Mouse (Mus musculus) thymus, postnatal 14 days (tissue): ENCODE data around the gene Cpsf3.

Experiments used
- DNase-seq: peaks from one replicate; pipeline ENCODE4 v3.0.0; 2021

Cpsf3 gene

GRCm38 (mm10) chr12:21284761-21285441 lies at the start of gene Cpsf3:
Cpsf3 (plus strand) TSS chr12:21285391.
- no peak for DNase-seq

DNA sequence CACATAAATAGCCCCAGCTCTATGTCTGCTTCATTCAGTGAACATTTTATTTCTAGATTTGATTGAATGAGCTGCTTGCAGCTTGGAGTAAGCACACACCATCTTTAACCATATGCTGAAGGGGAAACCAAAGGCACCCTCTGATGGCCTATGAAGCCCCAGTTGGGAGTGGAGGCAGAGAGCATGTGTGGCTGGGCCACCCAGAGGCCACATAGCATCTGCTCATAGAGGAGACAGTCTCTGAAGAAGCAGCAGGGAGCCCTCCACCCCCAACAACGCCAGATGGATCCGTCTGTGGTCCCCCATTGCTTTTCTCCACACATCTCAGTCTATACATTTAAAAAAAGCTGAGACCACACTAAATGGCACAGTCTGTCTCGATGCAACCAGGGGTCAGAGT lies 43.2 kb upstream of the Cpsf3 start:
- DNase-seq: no peak

- no peak for DNase-seq
Observed at GRCm38 (mm10) chr12:21244375-21244960, 40.7 kb upstream of the Cpsf3 start.

- DNase-seq: no peak
Observed at GRCm38 (mm10) chr12:21247711-21248392, 37.3 kb upstream of the Cpsf3 start.

DNA sequence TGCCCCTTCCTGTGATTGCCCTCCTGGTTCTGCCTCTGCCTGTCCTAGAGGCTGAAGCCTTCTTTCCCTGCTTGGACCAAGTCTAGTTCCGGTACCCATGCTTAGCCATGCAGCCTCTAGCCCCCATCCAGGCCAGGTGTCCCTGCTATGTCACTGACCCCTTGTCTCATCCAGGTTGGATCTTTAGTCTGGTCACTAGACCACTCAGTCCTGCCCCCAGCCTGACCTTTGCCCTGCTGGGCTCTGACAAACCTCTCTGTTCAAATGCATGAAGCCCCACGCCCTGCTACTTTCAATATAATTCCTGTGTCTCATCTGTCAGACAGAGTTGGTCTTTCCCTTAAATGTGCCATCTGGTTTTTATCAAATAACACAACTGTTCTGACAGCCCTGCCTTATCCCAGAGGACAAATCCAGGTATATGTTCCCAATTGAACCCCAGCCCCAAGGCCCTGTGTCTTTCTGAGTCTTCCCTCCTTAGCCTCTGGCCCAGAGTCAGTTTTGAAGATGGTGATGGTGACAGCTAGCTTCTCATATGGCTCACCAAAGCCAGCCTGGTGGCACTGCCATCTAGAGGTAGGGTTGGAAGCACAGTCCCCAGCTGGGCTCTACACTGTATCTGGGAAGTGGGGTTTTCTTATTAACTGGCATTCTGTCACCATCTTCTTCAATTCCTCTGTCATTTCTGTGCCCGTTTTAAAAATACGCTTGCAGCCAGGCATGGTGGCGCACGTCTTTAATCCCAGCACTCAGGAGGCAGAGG lies 24.5 kb upstream of the Cpsf3 start:
- peak; percentile 40 for DNase-seq

DNA sequence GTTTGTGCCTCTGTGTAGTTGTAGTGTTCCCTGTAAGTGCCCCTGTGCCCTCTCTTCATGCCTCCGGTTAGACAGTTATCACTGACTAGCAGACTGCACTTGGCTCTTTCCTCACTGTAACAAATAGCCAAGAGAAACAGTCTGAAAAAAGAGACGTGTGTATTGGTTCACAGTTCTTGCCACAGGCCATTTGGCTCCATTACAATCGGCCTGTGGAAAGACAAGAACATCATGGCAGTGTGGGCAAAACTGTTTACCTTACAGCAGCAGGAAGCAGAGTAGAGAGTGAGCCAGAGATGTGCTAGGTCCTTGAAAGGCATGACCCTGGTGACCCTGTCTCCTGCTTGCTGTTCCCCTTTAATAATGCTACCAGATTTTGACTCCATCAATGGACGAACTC lies 23.7 kb upstream of the Cpsf3 start:
- no peak for DNase-seq

GRCm38 (mm10) chr12:21263256-21263655 lies 21.9 kb upstream of the Cpsf3 start:
- DNase-seq: no peak

DNA sequence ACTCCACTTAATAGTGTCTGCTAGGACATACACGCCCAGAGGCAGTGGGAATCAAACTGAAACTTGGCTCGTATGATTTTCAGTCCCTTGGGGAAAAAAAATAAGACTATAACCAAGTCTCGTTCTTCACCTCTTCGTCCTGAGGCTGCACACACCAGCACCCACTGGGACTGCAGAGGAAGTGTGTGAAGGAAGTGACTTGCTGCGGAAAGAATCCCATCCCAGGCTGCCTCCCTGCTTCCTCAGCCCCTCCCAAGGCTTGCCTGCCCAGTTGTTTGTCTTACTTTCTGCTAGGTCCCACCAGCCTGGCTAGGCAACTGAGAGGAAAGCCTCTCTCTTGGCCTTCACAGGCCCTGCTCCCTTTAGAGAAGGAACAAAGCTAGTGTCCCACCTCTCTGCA lies 20.9 kb upstream of the Cpsf3 start:
- DNase-seq: no peak

GRCm38 (mm10) chr12:21264970-21265369 lies 20.2 kb upstream of the Cpsf3 start:
- DNase-seq: no peak

DNA sequence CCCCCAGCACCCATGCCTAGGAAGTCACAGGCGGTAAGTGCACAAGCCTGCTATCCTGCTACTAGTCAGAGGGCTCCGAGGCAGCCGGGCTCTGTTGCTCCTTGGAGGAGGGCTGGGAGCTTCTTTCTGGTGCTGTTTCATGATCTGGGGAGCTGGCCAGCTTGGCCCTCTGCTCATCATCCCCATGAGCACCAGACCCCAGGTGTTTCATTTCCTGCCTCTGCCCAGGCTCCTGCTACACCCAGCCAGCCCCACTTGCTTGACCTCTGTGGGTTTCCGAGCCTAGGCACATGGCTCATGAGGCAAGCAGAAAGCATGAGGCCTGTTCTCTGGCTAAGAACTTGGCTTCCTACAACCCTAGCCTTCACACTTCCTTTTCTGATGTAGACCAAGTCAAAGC lies 19.7 kb upstream of the Cpsf3 start:
- DNase-seq: no peak

DNA sequence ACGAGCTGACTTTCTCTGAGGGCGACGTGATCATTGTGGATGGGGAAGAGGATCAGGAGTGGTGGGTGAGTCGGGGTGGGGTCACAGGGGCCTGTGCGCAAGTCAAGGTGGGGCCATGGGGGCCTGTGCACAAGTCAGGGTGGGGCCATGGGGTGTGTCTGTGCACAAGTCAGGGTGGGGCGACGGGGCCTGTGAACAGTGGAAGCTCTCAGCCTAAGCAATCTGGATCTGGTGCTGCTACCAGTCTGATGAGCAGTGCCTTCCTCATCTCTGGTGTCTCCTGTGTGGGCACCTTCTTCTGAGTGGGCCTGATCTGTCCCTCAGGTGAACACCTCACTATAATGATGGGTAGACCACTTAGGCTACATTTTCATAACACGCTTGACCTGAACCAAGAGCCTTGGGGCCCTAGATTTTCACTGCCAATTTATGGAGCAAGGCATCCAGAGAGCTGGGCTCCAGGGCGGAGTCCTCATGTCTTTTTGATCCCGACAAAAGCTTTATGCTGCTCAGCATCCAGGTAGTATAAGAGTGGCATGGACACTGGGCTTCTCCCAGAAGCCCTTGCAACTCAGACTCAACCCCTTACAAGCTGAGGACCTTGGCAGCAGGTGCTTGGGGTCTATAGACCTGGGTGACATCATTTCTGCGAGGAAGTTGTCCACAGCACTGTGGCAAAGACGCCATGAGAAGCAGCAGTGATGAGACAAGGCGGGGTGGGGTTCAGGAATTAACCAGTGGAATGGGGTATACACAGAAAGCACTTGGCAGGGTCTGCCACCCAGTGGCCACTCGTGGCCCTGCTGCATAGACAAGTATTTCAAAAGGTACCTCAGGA lies 19.0 kb upstream of the Cpsf3 start:
- peak; percentile 45 for DNase-seq

GRCm38 (mm10) chr12:21266784-21267098 lies 18.4 kb upstream of the Cpsf3 start:
- no peak for DNase-seq

DNA sequence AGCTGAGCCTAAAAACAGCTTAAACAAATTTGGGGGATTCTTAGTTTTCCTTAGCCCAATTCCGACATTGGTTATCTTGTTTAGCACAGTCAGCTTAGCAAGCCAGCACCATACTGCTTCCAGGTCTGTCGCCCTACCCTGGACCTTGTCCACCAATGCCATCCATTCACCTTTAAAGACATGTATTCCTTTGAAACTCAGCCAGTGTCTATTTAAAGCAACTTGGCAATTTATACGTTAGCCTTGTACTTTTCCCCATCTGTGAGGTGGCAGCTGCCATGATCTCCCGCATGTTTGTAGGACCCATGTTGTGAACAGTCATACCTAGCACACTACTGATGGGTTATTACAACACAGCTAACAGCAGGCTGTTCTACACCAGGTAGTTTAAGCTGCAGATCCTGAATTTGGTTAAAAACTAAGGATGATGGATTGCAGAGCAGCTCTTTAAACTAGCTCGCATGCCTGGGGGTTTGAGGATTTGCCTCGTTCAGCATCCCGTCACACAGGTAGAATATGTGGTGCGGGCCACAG lies 17.0 kb upstream of the Cpsf3 start:
- no peak for DNase-seq

DNA sequence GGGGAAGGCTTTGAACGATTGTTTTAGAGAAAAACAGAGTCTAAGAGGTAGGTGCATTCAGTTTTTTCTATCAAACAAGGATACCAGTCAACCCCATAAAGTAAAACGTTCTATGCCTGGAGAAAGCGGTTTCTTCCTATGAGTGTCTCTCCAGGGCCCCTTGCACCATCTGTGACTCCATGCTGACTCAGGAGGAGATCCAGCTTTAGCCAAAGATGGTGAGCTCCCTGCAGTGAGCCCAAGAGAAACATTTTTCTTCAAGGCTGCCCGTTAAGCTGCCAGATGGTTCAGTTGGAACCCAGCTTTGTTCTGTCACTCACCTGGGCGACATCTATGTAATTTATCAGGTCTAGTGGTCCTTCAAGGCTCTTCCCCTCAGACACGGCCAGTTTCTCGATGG lies 10.7 kb upstream of the Cpsf3 start:
- DNase-seq: no peak

DNA sequence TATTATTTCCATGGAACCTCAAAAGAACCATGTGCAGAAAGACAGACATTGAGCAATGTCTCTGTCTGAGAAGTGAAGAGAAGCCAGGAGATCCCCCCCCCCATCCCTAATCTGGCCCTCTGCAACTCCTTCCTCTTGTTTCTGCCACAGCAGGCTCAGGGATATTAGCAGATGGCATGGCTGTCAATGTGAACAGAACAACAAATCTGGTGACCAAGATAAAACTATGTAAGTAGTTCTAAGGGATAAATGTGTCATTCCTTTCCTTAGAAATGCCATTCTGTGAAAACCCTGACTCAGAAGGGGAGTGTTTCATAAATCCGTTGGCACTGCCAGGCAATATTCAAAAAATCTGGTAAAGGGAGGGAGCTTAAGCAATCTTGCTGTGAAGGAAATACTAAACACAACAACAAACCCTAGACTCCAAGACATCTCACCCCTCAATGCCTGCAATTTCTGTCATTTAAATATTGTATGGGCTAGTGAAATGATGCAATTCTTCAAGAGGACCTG lies 7.8 kb upstream of the Cpsf3 start:
- DNase-seq: no peak

DNA sequence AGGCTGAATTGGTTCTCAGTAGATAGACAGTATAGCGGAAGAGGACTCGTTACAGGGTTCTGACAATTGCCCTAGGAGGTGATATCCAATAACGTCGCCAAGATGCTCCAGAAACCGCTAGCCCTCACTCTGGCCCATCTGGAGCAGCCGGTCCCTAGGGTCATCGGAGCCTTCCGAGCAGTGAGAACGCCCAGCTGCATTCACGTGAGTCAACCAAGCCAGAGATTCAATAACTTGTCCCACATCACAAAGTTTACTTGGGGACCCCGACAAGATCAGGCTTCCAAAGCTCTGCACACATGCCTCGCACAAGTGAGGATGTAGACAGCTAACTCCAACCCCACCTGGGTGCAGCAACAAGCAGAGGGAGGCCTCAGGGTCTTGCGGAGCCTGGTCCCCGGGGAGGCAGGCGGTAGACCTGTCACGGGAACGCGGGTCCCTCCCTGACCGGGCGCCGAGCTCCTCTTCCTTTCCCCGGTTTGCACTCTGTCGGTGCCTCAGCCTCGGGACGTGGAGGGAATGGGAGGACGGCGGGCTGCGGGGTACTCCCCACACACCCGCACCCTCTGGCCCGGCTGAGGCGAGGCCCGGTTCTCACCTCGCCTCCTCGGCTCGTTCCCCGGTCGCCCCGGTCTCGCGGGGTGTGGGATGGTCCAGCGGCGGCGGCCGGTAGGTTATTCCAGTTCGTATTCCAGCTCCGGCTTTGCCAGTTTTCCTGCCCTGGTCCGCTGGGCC lies 484 bp downstream of the Cpsf3 start:
- no peak for DNase-seq

- peak; percentile 99 for DNase-seq
Observed at GRCm38 (mm10) chr12:21286243-21286622, 1.0 kb downstream of the Cpsf3 start, which contains the start of gene Itgb1bp1. Itgb1bp1 (minus strand) TSS chr12:21286284.

GRCm38 (mm10) chr12:21286712-21287650 lies 1.8 kb downstream of the Cpsf3 start:
- DNase-seq: peak; percentile 43

GRCm38 (mm10) chr12:21288716-21289395 lies 3.7 kb downstream of the Cpsf3 start:
- DNase-seq: no peak

- no peak for DNase-seq
Observed at GRCm38 (mm10) chr12:21289651-21290050, 4.5 kb downstream of the Cpsf3 start.
